ENCODE assay signal across 22 mouse cellular contexts in genomic region chr5:98275318-98275818, GRCm38 (mm10). TPM values are rescaled to one million over a fixed set of nuclear protein-coding genes. Genes with fewer than 3 reads are reported as not detected.
"Had no signal": no experiment of that assay in that cellular context is flagged by ENCODE, and none has a peak within 500 bp of the region (broad histone marks: within the 10 kb centered on the region; RNA-seq: fewer than 3 reads in every experiment).

No protein-coding gene starts in this region.

- H3K27ac ChIP-seq: neural tube, embryonic 12.5 days; neural tube, embryonic 13.5 days; neural tube, embryonic 15.5 days; stomach, embryonic 15.5 days; stomach, postnatal 0 days had no signal

- H3K36me3 ChIP-seq: neural tube, embryonic 12.5 days; neural tube, embryonic 13.5 days; neural tube, embryonic 15.5 days; stomach, embryonic 15.5 days had no signal

- H3K4me2 ChIP-seq: neural tube, embryonic 12.5 days; neural tube, embryonic 13.5 days; neural tube, embryonic 15.5 days; stomach, embryonic 15.5 days had no signal

- H3K9ac ChIP-seq: neural tube, embryonic 12.5 days; neural tube, embryonic 13.5 days; neural tube, embryonic 15.5 days; stomach, embryonic 15.5 days had no signal

- H3K27me3 ChIP-seq: neural tube, embryonic 12.5 days; neural tube, embryonic 13.5 days; neural tube, embryonic 15.5 days; stomach, embryonic 15.5 days had no signal

- DNase-seq: retina, postnatal 1 day; right cerebral cortex, adult 18-20 months; right cerebral cortex, postnatal 14 days; right cerebral cortex, postnatal 25 days; right cerebral cortex, postnatal 4 days; thymus, adult 18-20 months; thymus, adult 2 months; thymus, postnatal 14 days; thymus, postnatal 25 days; thymus, postnatal 36 days; thymus, postnatal 4 days had no signal

- H3K4me3 ChIP-seq: neural tube, embryonic 12.5 days; neural tube, embryonic 13.5 days; neural tube, embryonic 15.5 days; stomach, embryonic 15.5 days had no signal

- H3K9me3 ChIP-seq: neural tube, embryonic 12.5 days; neural tube, embryonic 13.5 days; neural tube, embryonic 15.5 days; stomach, embryonic 15.5 days had no signal

- H3K4me1 ChIP-seq: neural tube, embryonic 12.5 days; neural tube, embryonic 13.5 days; neural tube, embryonic 15.5 days; stomach, embryonic 15.5 days had no signal

RNA-seq across cellular contexts. Expression of gene Fgf5, which starts 21.4 kb away (rescaled TPM):
- total RNA-seq: neutrophil, adult 5-6 weeks had no signal
- polyA plus RNA-seq: small intestine, adult 2 months; spleen, adult 2 months; testis, adult 2 months; thymus, adult 2 months; thymus, postnatal 0 days; urinary bladder, adult 2 months had no signal

RNA-seq across cellular contexts. Expression of gene Cfap299, which starts 53.7 kb away (rescaled TPM):
- total RNA-seq: neutrophil, adult 5-6 weeks had no signal
- polyA plus RNA-seq: small intestine, adult 2 months; spleen, adult 2 months; thymus, adult 2 months had no signal
